Mouse (Mus musculus): ENCODE measurements around the gene Cts7.

The Cts7 gene

DNA sequence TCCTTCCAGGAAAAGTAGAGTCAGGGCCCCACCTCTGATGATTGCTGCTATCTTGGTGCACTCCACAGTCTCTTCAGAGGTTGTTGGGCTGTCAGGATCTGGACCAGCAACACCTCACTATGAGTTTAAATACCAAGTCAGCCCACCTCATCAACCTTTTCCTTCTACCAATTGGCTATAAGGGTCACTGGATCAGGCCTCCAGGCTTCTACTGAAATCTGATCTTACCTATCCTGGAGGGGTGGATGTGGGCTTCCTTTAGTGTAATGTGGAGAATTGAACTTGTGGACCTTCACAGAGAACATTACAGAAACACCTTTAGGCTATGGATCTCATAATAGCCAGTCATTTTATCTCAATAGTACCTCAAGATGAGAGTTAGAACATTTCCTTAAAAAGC is at the start of gene Cts7:
Gene Cts7 (minus strand): TSS at position 101 of the 400 bp plus-strand sequence.
- DNase-seq (ENCODE audit: extremely low read depth, low read depth), result no peak

All from MEL-GATA-1-ER (cell line).